Mouse (Mus musculus) neural tube, embryonic 13.5 days (tissue): ENCODE data around the gene Gm49388. TPM values are rescaled to one million over a fixed set of nuclear protein-coding genes. Genes with fewer than 3 reads are reported as not detected.
"Not testable (repeated sequence)": the region's sequence is repeated elsewhere in the genome, so short reads cannot be mapped to it uniquely, and the experiment has no call there.

Source experiments
- ATAC-seq: fragments of 200-750 bp; cut with Nextera tagmentation; 2 replicates; pipeline ENCODE4 v1.8.0; 2017; ENCODE audit warnings: low read depth, mild to moderate bottlenecking, moderate TSS enrichment, moderate library complexity
- H3K27ac ChIP-seq: fragments of 300-500 bp; sonication (generic); replicated peaks from 2 replicates; pipeline ENCODE4 v1.5.1; 2015; ENCODE audit warnings: moderate library complexity, mild to moderate bottlenecking, inconsistent platforms
- H3K27me3 ChIP-seq: fragments of 300-500 bp; sonication (generic); 2 replicates; pipeline ENCODE4 v1.6.1; 2015; ENCODE audit warnings: mild to moderate bottlenecking, inconsistent platforms
- H3K36me3 ChIP-seq: fragments of 300-500 bp; sonication (generic); 2 replicates; pipeline ENCODE4 v1.6.1; 2015; ENCODE audit warnings: mild to moderate bottlenecking, inconsistent platforms
- H3K4me1 ChIP-seq: fragments of 300-500 bp; sonication (generic); replicated peaks from 2 replicates; pipeline ENCODE4 v1.6.1; 2015; ENCODE audit warnings: inconsistent platforms
- H3K4me2 ChIP-seq: fragments of 300-500 bp; sonication (generic); 2 replicates; pipeline ENCODE4 v1.6.1; 2015; ENCODE audit warnings: inconsistent platforms, mild to moderate bottlenecking, moderate library complexity
- H3K4me3 ChIP-seq: fragments of 300-500 bp; sonication (generic); 2 replicates; pipeline ENCODE4 v1.5.1; 2015; ENCODE audit warnings: mild to moderate bottlenecking, inconsistent platforms
- H3K9ac ChIP-seq: fragments of 300-500 bp; sonication (generic); 2 replicates; pipeline ENCODE4 v1.6.1; 2015; ENCODE audit warnings: moderate library complexity, mild to moderate bottlenecking, inconsistent platforms
- H3K9me3 ChIP-seq: fragments of 300-500 bp; sonication (generic); 2 replicates; pipeline ENCODE4 v1.6.1; 2016; ENCODE audit warnings: inconsistent platforms
- WGBS: fragments of 180-500 bp; shearing (Covaris S2); methylation state at CpG from one replicate; pipeline ENCODE4 v1.1.7; 2015; 5-methylcytosine and 5-hydroxymethylcytosine counted together
- polyA plus RNA-seq: library from polyadenylated mRNA; unstranded; fragments of >200 nt; fragmentation: Nextera tagmentation; extraction: Ambion mirVana; gene quantifications from 2 replicates; pipeline ENCODE4 v1.2.1, GENCODE M21; 2015

The Gm49388 gene
- polyA plus RNA-seq, 1 experiment from 2014 or later: not detected

GRCm38 (mm10) chr7:127835550-127835949 is 50.1 kb downstream of the Gm49388 start:
- no peak overlapping the region for H3K4me2 ChIP-seq
- no peaks in the 10 kb centered on the region for H3K9me3 ChIP-seq
- 87% methylated on average over 2 of the region's 2 CpGs for whole genome bisulfite sequencing
- H3K9ac ChIP-seq: no peak overlapping the region
- H3K4me3 ChIP-seq: no peak overlapping the region
- no peaks in the 10 kb centered on the region for H3K27me3 ChIP-seq
- ATAC-seq: no peak
- no peaks in the 10 kb centered on the region for H3K36me3 ChIP-seq
- H3K4me1 ChIP-seq: peaks cover 4% of the 10 kb centered on the region
- H3K27ac ChIP-seq: no peak overlapping the region

GRCm38 (mm10) chr7:127837473-127837872 is 52.1 kb downstream of the Gm49388 start:
- Histone ChIP-seq H3K27ac (no peak overlapping the region), H3K4me2 (no peak overlapping the region), H3K4me3 (no peak overlapping the region), H3K4me1 (peaks cover 11% of the 10 kb centered on the region), H3K9me3 (no peaks in the 10 kb centered on the region), H3K9ac (no peak overlapping the region), H3K36me3 (no peaks in the 10 kb centered on the region), H3K27me3 (no peaks in the 10 kb centered on the region)
- 95% methylated on average over 5 of the region's 5 CpGs for WGBS
- ATAC-seq: no peak

- not testable (repeated sequence) for H3K4me2 ChIP-seq, H3K27ac ChIP-seq, H3K36me3 ChIP-seq, H3K4me3 ChIP-seq, H3K9ac ChIP-seq, H3K27me3 ChIP-seq, H3K9me3 ChIP-seq, ATAC-seq
- H3K4me1 ChIP-seq: peaks cover 15% of the 10 kb centered on the region
- 71% methylated on average over 4 of the region's 4 CpGs for WGBS
These were observed 52.5 kb downstream of the Gm49388 start for GRCm38 (mm10) chr7:127837878-127838277.

GRCm38 (mm10) chr7:127840031-127840430 is 54.6 kb downstream of the Gm49388 start:
- Histone ChIP-seq H3K4me2 (peak overlapping the region; percentile 99), H3K4me1 (peaks cover 17% of the 10 kb centered on the region)
- not testable (repeated sequence) for H3K9me3 ChIP-seq, H3K9ac ChIP-seq, H3K4me3 ChIP-seq, H3K27me3 ChIP-seq, H3K27ac ChIP-seq, H3K36me3 ChIP-seq, ATAC-seq
- 90% methylated on average over 2 of the region's 2 CpGs for WGBS

GRCm38 (mm10) chr7:127840886-127841285 is 55.5 kb downstream of the Gm49388 start:
- H3K36me3 ChIP-seq: peaks cover 6% of the 10 kb centered on the region; the same call in 1 of the 2 replicates
- peak overlapping the region; percentile 70 for H3K4me3 ChIP-seq
- peak overlapping the region; percentile 99 for H3K4me2 ChIP-seq
- H3K4me1 ChIP-seq: peaks cover 17% of the 10 kb centered on the region
- no peaks in the 10 kb centered on the region for H3K9me3 ChIP-seq
- H3K9ac ChIP-seq: peak overlapping the region; percentile 77
- peak overlapping the region; percentile 91 for H3K27ac ChIP-seq
- 5% methylated on average over 15 of the region's 15 CpGs for WGBS
- ATAC-seq: peak; percentile 16; the same call in 1 of the 2 replicates
- H3K27me3 ChIP-seq: no peaks in the 10 kb centered on the region

GRCm38 (mm10) chr7:127841340-127842000 is 56.1 kb downstream of the Gm49388 start:
- under 1% methylated on average over 44 of the region's 46 CpGs for WGBS

GRCm38 (mm10) chr7:127842001-127842718 is 56.8 kb downstream of the Gm49388 start:
- H3K9me3 ChIP-seq: no peaks in the 10 kb centered on the region
- peak overlapping the region; percentile 99 for H3K4me2 ChIP-seq
- H3K4me1 ChIP-seq: peaks cover 17% of the 10 kb centered on the region
- ATAC-seq: peak; percentile 59
- H3K27ac ChIP-seq: peak overlapping the region; percentile 91
- peaks cover 6% of the 10 kb centered on the region; the same call in 1 of the 2 replicates for H3K36me3 ChIP-seq
- WGBS: under 1% methylated on average over 40 of the region's 40 CpGs
- H3K9ac ChIP-seq: peak overlapping the region; percentile 77
- H3K4me3 ChIP-seq: peak overlapping the region; percentile 70
- no peaks in the 10 kb centered on the region for H3K27me3 ChIP-seq

More at GRCm38 (mm10) chr7:127841340-127842000, 56.1 kb downstream of the Gm49388 start:
- peak overlapping the region; percentile 99 for H3K4me2 ChIP-seq
- peaks cover 6% of the 10 kb centered on the region; the same call in 1 of the 2 replicates for H3K36me3 ChIP-seq
- H3K27ac ChIP-seq: peak overlapping the region; percentile 91
- no peaks in the 10 kb centered on the region for H3K9me3 ChIP-seq
- ATAC-seq: peak; percentile 90
- H3K4me1 ChIP-seq: peaks cover 17% of the 10 kb centered on the region
- H3K9ac ChIP-seq: peak overlapping the region; percentile 77
- peak overlapping the region; percentile 70 for H3K4me3 ChIP-seq
- no peaks in the 10 kb centered on the region for H3K27me3 ChIP-seq

GRCm38 (mm10) chr7:127849973-127850875 is 64.8 kb downstream of the Gm49388 start:
- H3K27ac ChIP-seq: no peak overlapping the region
- no peak overlapping the region for H3K4me2 ChIP-seq
- no peak overlapping the region for H3K9ac ChIP-seq
- no peaks in the 10 kb centered on the region for H3K36me3 ChIP-seq
- WGBS: 80% methylated on average over 6 of the region's 6 CpGs
- H3K4me3 ChIP-seq: no peak overlapping the region
- no peaks in the 10 kb centered on the region for H3K4me1 ChIP-seq
- no peaks in the 10 kb centered on the region for H3K9me3 ChIP-seq
- no peaks in the 10 kb centered on the region for H3K27me3 ChIP-seq
- no peak for ATAC-seq

GRCm38 (mm10) chr7:127850906-127851305 is 65.5 kb downstream of the Gm49388 start:
- H3K27me3 ChIP-seq: no peaks in the 10 kb centered on the region
- H3K4me1 ChIP-seq: no peaks in the 10 kb centered on the region
- no peaks in the 10 kb centered on the region for H3K36me3 ChIP-seq
- H3K27ac ChIP-seq: no peak overlapping the region
- WGBS: 76% methylated on average over 5 of the region's 5 CpGs
- no peak overlapping the region for H3K4me2 ChIP-seq
- no peak overlapping the region for H3K4me3 ChIP-seq
- no peak for ATAC-seq
- no peak overlapping the region for H3K9ac ChIP-seq
- H3K9me3 ChIP-seq: no peaks in the 10 kb centered on the region
